ENCODE assay signal across 35 mouse cellular contexts in the genomic region with DNA sequence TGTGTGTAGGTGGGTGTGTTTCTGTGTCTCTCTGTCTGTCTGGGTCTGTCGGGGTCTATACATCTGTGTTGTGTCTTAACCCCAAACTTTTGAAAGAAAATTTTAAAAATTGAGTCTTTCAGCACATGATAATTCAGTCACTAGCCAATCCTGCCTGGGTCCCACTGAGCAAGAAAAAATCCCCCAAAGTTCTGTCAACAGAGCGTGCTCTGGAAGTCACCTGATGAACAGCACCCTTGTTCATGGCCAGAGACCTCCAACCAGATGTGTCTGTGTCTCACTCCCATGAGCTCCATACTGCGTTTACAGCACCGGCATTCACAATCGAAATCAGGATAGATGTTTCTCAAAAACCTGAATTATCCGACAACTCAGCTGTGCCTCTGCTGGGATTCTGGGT.
"Had no signal": no experiment of that assay in that cellular context is flagged by ENCODE, and none has a peak within 500 bp of the region (broad histone marks: within the 10 kb centered on the region; RNA-seq: fewer than 3 reads in every experiment).

No protein-coding gene starts in this region.

- H3K4me2 ChIP-seq: heart, embryonic 11.5 days; heart, embryonic 12.5 days; heart, embryonic 13.5 days; heart, embryonic 15.5 days; hindbrain, embryonic 12.5 days; hindbrain, embryonic 13.5 days; hindbrain, embryonic 14.5 days; hindbrain, embryonic 15.5 days; intestine, embryonic 15.5 days; kidney, embryonic 15.5 days had no signal

- H3K4me3 ChIP-seq: heart, embryonic 10.5 days; heart, embryonic 12.5 days; heart, embryonic 13.5 days; heart, embryonic 15.5 days; hindbrain, embryonic 10.5 days; hindbrain, embryonic 12.5 days; hindbrain, embryonic 13.5 days; hindbrain, embryonic 15.5 days; intestine, embryonic 15.5 days; kidney, embryonic 15.5 days; layer of hippocampus, adult 2 months had no signal

- H3K27ac ChIP-seq: heart, embryonic 10.5 days; heart, embryonic 13.5 days; heart, embryonic 15.5 days; hindbrain, embryonic 10.5 days; hindbrain, embryonic 12.5 days; hindbrain, embryonic 13.5 days; hindbrain, embryonic 14.5 days; hindbrain, embryonic 15.5 days; hindbrain, postnatal 0 days; intestine, embryonic 15.5 days; kidney, embryonic 15.5 days; kidney, postnatal 0 days; layer of hippocampus, adult 2 months had no signal

- H3K27me3 ChIP-seq: heart, embryonic 12.5 days; heart, embryonic 13.5 days; heart, embryonic 15.5 days; hindbrain, embryonic 12.5 days; hindbrain, embryonic 13.5 days; hindbrain, embryonic 15.5 days; intestine, embryonic 15.5 days had no signal

- H3K9me3 ChIP-seq: heart, embryonic 10.5 days; heart, embryonic 12.5 days; heart, embryonic 13.5 days; heart, embryonic 15.5 days; hindbrain, embryonic 10.5 days; hindbrain, embryonic 12.5 days; hindbrain, embryonic 13.5 days; hindbrain, embryonic 15.5 days; intestine, embryonic 15.5 days; kidney, embryonic 15.5 days had no signal

- DNase-seq: heart, postnatal 10 days; heart, postnatal 14 days; heart, postnatal 36 days; heart, postnatal 4 days; kidney, adult 11 months; kidney, adult 18-20 months; kidney, adult 2 months; kidney, adult 8-10 months; kidney, adult 9 months; kidney, postnatal 10 days; kidney, postnatal 14 days; kidney, postnatal 25 days; kidney, postnatal 36 days; kidney, postnatal 4 days; layer of hippocampus, adult 9-11 months; layer of hippocampus, postnatal 36 days had no signal

- ATAC-seq: hindbrain, embryonic 16.5 days; hindbrain, postnatal 0 days; inflammation-experienced regulatory T-cells, adult 6 months; intestine, embryonic 15.5 days; intestine, embryonic 16.5 days; intestine, postnatal 0 days had no signal

- H3K9ac ChIP-seq: heart, embryonic 12.5 days; heart, embryonic 13.5 days; heart, embryonic 15.5 days; hindbrain, embryonic 12.5 days; hindbrain, embryonic 13.5 days; hindbrain, embryonic 14.5 days; hindbrain, embryonic 15.5 days; intestine, embryonic 15.5 days; kidney, embryonic 15.5 days had no signal

- H3K36me3 ChIP-seq: heart, embryonic 10.5 days; heart, embryonic 12.5 days; heart, embryonic 13.5 days; heart, embryonic 15.5 days; hindbrain, embryonic 10.5 days; hindbrain, embryonic 12.5 days; hindbrain, embryonic 13.5 days; hindbrain, embryonic 15.5 days; intestine, embryonic 15.5 days; kidney, embryonic 15.5 days had no signal

- H3K4me1 ChIP-seq: heart, embryonic 10.5 days; heart, embryonic 12.5 days; heart, embryonic 13.5 days; heart, embryonic 15.5 days; hindbrain, embryonic 10.5 days; hindbrain, embryonic 12.5 days; intestine, embryonic 15.5 days had no signal
